Mouse (Mus musculus) midbrain, postnatal 0 days (tissue): ENCODE measurements around the gene Rdh16f1. TPM values are rescaled to one million over a fixed set of nuclear protein-coding genes. Genes with fewer than 3 reads are reported as not detected.
"Not testable (repeated sequence)": the region's sequence is repeated elsewhere in the genome, so short reads cannot be mapped to it uniquely, and the experiment has no call there.

Experiments
- ATAC-seq: fragments of 200-750 bp; cut with Nextera tagmentation; 2 replicates; pipeline ENCODE4 v1.8.0; 2017; ENCODE audit warnings: moderate number of reproducible peaks, mild to moderate bottlenecking, moderate TSS enrichment, moderate library complexity; ENCODE audit not compliant: low FRiP score
- DNase-seq: peaks from one replicate; pipeline ENCODE4 v3.0.0-alpha.2; 2015; ENCODE audit warnings: low spot score
- H3K27ac ChIP-seq: fragments of 300-500 bp; sonication (generic); 2 replicates; pipeline ENCODE4 v1.5.1; 2014; ENCODE audit warnings: low read depth, mild to moderate bottlenecking, low read length, mixed read lengths
- H3K27me3 ChIP-seq: fragments of 300-500 bp; sonication (generic); 2 replicates; pipeline ENCODE4 v1.6.1; 2014; ENCODE audit warnings: low read length, control low read depth, mixed read lengths; ENCODE audit not compliant: insufficient read depth
- H3K36me3 ChIP-seq: fragments of 300-500 bp; sonication (generic); 2 replicates; pipeline ENCODE4 v1.6.1; 2014; ENCODE audit warnings: low read length, control low read depth, mixed read lengths; ENCODE audit not compliant: insufficient read depth
- H3K4me1 ChIP-seq: fragments of 300-500 bp; sonication (generic); 2 replicates; pipeline ENCODE4 v1.6.1; 2014; ENCODE audit warnings: mild to moderate bottlenecking, control low read depth, antibody characterized with exemption, low read length, mixed read lengths; ENCODE audit not compliant: insufficient read depth
- H3K4me2 ChIP-seq: fragments of 300-500 bp; sonication (generic); 2 replicates; pipeline ENCODE4 v1.6.1; 2014; ENCODE audit warnings: low read depth, mild to moderate bottlenecking, low read length, mixed read lengths; ENCODE audit not compliant: poor library complexity, severe bottlenecking
- H3K4me3 ChIP-seq: fragments of 300-500 bp; sonication (generic); 2 replicates; pipeline ENCODE4 v1.5.1; 2014; ENCODE audit warnings: low read depth, mild to moderate bottlenecking, low read length, moderate library complexity
- H3K9ac ChIP-seq: fragments of 300-500 bp; sonication (generic); replicated peaks from 2 replicates; pipeline ENCODE4 v1.6.1; 2014; ENCODE audit warnings: mild to moderate bottlenecking, low read length, moderate library complexity, mixed read lengths; ENCODE audit not compliant: poor library complexity, severe bottlenecking
- H3K9me3 ChIP-seq: fragments of 300-500 bp; sonication (generic); 2 replicates; pipeline ENCODE4 v1.6.1; 2016; ENCODE audit warnings: low read length, control low read depth
- CTCF ChIP-seq: IDR thresholded peaks from 2 replicates; pipeline ENCODE4 v1.5.1; 2016; ENCODE audit warnings: antibody characterized with exemption, mild to moderate bottlenecking
- WGBS: fragments of 180-500 bp; shearing (Covaris S2); extraction: QIAGEN DNeasy Blood & Tissue Kit; methylation state at CpG from one replicate; pipeline ENCODE4 v1.1.7; 2014; 5-methylcytosine and 5-hydroxymethylcytosine counted together
- polyA plus RNA-seq: library from polyadenylated mRNA; unstranded; fragments of >200 nt; fragmentation: Nextera tagmentation; extraction: Ambion mirVana; gene quantifications from 2 replicates; pipeline ENCODE4 v1.2.1, GENCODE M21; 2015
- total RNA-seq: library from RNA; depleted of rRNA; stranded (reverse); fragments of >200 nt; gene quantifications from 2 replicates; pipeline ENCODE4 v1.2.3, GENCODE M21; 2014

Gene Rdh16f1
- total and polyA plus RNA-seq, 2 experiments from 2014 or later = 0.27 TPM; not detected in 1

DNA sequence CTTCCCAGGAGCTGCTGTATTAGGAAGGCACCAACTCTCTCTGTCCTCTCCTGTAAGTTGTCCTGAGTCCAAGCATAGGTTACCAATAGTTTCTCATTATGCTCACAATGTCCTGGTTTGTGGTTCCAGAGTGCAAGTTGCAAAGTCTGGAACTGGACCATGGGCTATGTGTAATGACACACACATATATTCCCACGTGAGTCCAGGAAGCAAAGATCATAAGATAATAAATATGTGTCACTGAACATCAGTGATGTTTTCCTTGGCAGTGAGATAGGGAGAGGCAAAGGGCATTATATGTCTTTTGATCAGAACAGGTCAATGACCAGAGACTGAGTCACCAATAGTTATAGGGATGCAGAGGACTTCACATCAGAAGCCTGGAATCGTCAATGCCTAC, 16.4 kb downstream of the Rdh16f1 start, which contains the start of gene Rdh9:
TSS of gene Rdh9 (plus strand) at position 376 of the 400 bp plus-strand sequence.
- no peak for DNase-seq
- Histone ChIP-seq H3K27ac (no peak within 1 kb of the TSS), H3K4me2 (no peak within 1 kb of the TSS), H3K36me3 (no peaks in the 10 kb centered on the region), H3K9ac (no peak within 1 kb of the TSS), H3K9me3 (no peaks in the 10 kb centered on the region), H3K4me1 (no peaks in the 10 kb centered on the region), H3K4me3 (no peak within 1 kb of the TSS), H3K27me3 (no peaks in the 10 kb centered on the region)
- ATAC-seq = no peak
- no peak for TF ChIP-seq CTCF
- WGBS = 89% methylated on average over 2 of the region's 2 CpGs

DNA sequence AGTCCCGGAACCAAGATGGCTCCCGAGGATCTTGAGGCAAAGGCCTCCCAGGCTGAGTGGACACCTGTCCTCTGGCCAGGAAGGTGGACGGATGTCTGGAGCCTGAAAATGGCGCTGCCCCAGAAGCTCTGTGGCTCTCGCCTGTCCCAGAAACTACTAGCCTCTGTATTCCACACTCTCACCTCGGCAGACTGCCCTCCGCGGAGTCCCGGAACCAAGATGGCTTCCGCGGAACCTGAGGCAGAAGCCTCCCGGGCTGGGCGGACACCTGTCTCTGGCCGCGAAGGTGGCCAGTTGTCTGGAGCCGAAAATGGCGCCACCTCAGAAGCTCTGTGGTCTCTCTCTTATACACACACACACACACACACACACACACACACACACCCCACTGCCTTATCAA, 22.7 kb downstream of the Rdh16f1 start:
- not testable (repeated sequence) for ATAC-seq, H3K4me1 ChIP-seq, H3K9ac ChIP-seq, H3K27ac ChIP-seq, H3K4me2 ChIP-seq, H3K4me3 ChIP-seq, DNase-seq, H3K36me3 ChIP-seq, H3K9me3 ChIP-seq, H3K27me3 ChIP-seq
- WGBS = 95% methylated on average over 17 of the region's 17 CpGs

DNA sequence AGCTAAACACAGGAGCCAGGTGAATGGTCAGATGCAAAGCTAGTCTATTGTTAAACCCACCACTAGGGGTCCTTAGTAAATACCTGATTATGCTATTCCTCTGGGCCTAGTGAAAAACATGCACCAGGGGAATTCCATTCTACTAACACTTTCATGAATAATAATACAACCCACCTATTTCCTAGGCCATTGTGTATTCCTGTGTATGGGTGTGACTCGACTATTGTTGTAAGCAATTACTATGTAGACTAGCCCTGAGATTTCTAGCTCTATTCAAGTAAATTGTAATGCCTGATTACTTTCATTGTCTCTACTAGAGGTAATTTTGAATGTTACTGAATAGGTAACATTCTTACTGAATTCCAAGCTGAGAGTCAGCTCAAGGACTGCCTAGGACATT, 25.8 kb downstream of the Rdh16f1 start:
- WGBS = 86% methylated on average over 1 of the region's 1 CpGs
- not testable (repeated sequence) for H3K4me2 ChIP-seq, H3K9me3 ChIP-seq

DNA sequence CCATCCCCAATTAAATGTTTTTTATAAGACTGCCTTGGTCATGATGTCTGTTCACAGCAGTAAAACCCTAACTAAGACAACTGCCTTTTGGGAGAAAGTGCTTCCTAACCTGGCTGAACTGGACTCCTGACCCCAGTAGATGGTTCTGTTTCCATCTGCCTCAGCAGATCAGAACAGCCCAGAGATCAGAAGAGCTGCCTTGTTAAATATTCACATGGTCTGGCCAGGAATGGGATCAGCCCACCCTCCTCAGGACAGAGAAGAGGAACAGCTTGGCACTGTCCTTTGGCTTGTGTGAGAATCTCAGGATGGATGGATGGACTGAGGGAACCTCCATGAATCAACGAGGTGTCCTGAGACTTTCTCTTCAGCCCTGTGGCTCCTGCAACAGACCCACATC, 39.7 kb downstream of the Rdh16f1 start:
- Histone ChIP-seq H3K9ac (no peak overlapping the region), H3K9me3 (no peaks in the 10 kb centered on the region), H3K36me3 (no peaks in the 10 kb centered on the region), H3K27ac (no peak overlapping the region), H3K4me2 (no peak overlapping the region), H3K27me3 (no peaks in the 10 kb centered on the region), H3K4me1 (no peaks in the 10 kb centered on the region), H3K4me3 (no peak overlapping the region)
- TF ChIP-seq CTCF = no peak
- ATAC-seq = no peak
- 65% methylated on average over 1 of the region's 1 CpGs for WGBS
- DNase-seq = no peak

More for the DNA sequence above, 25.8 kb downstream of the Rdh16f1 start:
- H3K9ac ChIP-seq, H3K4me1 ChIP-seq, H3K36me3 ChIP-seq, H3K4me3 ChIP-seq, H3K27me3 ChIP-seq, ATAC-seq, H3K27ac ChIP-seq, DNase-seq: not testable (repeated sequence)

DNA sequence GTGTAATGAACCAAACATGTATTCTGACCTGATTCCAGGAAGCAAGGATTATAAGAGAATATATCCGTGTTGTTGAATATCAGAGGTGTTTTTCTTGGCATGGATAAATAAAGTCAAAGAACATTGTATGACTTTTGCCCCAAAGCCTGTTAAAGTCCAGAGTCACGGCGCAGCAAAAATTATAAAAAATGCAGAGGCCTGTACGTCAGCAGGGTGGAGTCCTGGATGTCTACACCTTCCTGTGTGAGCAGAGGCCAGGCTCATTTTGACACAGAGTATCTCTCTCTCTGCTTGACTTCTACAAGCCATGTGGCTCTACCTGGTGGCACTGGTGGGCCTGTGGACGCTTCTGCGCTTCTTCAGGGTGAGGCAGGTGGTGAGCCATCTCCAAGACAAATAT, 41.3 kb downstream of the Rdh16f1 start, which contains the start of gene Rdh16:
TSS of gene Rdh16 (plus strand) at position 262 of the 400 bp plus-strand sequence.
- ATAC-seq (no peak), DNase-seq (no peak)
- Histone ChIP-seq H3K27ac (no peak within 1 kb of the TSS), H3K4me1 (no peaks in the 10 kb centered on the region), H3K4me2 (no peak within 1 kb of the TSS), H3K9ac (no peak within 1 kb of the TSS), H3K9me3 (no peaks in the 10 kb centered on the region), H3K27me3 (no peaks in the 10 kb centered on the region), H3K36me3 (no peaks in the 10 kb centered on the region), H3K4me3 (no peak within 1 kb of the TSS)
- WGBS = 88% methylated on average over 6 of the region's 6 CpGs
- no peak for TF ChIP-seq CTCF

DNA sequence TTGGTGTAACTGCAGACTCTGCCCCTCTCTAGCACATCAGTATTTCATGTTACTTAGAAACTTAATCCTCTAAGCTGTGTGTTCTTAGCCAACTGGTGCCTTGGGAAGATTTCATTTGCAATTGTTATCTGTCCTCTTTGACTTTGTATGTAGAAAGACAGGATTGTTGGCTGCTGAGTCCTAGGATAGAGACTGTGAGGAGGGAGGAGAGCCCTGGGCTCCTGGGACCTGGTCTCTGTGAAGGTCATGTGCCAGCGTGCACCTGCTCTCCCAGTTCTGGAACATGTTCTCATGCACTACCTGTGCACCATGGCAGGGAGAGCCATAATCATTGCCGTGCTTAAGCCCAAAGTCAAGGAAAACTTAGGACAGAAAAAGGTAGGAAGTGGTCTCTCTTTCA, 42.0 kb downstream of the Rdh16f1 start:
- DNase-seq (no peak), ATAC-seq (no peak)
- Histone ChIP-seq H3K36me3 (no peaks in the 10 kb centered on the region), H3K4me1 (no peaks in the 10 kb centered on the region), H3K27ac (no peak overlapping the region), H3K9ac (no peak overlapping the region), H3K27me3 (no peaks in the 10 kb centered on the region), H3K4me3 (no peak overlapping the region), H3K9me3 (no peaks in the 10 kb centered on the region), H3K4me2 (no peak overlapping the region)
- WGBS = 92% methylated on average over 2 of the region's 2 CpGs
- no peak for TF ChIP-seq CTCF
